Mouse (Mus musculus): ENCODE data around the gene Gm43518. TPM values are rescaled to one million over a fixed set of nuclear protein-coding genes. Genes with fewer than 3 reads are reported as not detected.

The Gm43518 gene
- polyA plus RNA-seq, 1 experiment: not detected

DNA sequence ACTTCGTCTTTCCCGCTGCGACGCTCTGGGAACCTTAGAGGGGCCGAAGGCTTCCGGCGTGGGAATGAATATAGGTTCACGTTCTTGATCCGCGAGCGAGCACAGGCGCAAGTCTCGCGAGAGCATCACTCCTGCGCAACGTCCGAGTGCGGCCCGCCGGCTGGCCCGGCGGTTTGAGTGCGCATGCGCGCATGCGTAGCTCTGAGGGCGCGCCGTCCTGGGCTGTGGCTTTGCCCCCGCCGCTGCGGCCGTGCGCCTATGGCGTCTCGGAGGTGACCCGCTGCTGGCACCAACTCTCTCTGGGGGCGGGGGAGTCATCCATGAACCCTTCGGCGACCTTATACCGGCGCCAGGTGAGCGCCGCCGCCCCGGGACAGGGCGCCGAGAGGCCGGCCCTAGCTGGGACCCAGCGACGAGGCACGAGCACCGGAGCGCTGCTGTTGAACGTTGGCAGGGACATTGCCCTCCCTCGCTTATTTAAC lies 3.3 kb downstream of the Gm43518 start, which contains the start of gene Ccdc62:
Gene Ccdc62 (plus strand): TSS at position 172 of the 482 bp plus-strand sequence.
- peaks cover 31% of the 10 kb centered on the region for H3K36me3 ChIP-seq (ENCODE audit: control insufficient read depth)
- peak within 1 kb of the TSS; percentile 77 for H3K4me3 ChIP-seq (replicated peaks)
- H3K9me3 ChIP-seq (ENCODE audit: control insufficient read depth, low read length): no peaks in the 10 kb centered on the region
- H3K27me3 ChIP-seq (ENCODE audit: control insufficient read depth): no peaks in the 10 kb centered on the region
- TF ChIP-seq TAL1 (IDR thresholded peaks at IDR 0.05; ENCODE audit: low read length): no peak
- no peak for TF ChIP-seq GATA1 (IDR thresholded peaks at IDR 0.05; ENCODE audit: low read length)
- H3K4me1 ChIP-seq (ENCODE audit: control insufficient read depth): peaks cover 36% of the 10 kb centered on the region

DNA sequence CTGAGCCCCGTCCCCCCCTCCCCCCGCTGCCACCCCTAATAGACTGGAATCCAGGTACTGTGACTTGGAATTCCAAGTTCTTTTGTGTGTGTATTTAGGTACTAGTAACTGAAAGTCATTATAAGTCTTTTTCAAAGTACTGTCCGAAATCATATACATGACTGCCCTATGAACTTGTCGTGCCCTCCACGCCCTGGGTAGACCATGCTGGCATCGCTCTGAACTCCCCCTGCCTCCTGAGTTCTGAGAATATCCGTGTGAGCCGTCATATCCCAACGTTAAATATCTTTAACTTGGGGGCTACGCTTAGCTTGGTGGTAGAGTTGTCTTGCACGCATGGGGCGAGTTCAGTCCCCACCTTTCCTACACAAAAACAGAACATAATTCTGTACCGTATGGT lies 3.9 kb downstream of the Gm43518 start:
- Histone ChIP-seq H3K4me1 (ENCODE audit: control insufficient read depth) (peaks cover 38% of the 10 kb centered on the region), H3K4me3 (replicated peaks) (peak overlapping the region; percentile 77), H3K9me3 (ENCODE audit: control insufficient read depth, low read length) (no peaks in the 10 kb centered on the region), H3K27me3 (ENCODE audit: control insufficient read depth) (no peaks in the 10 kb centered on the region), H3K36me3 (ENCODE audit: control insufficient read depth) (peaks cover 26% of the 10 kb centered on the region)
- TF ChIP-seq TAL1 (IDR thresholded peaks at IDR 0.05; ENCODE audit: low read length) (no peak), GATA1 (IDR thresholded peaks at IDR 0.05; ENCODE audit: low read length) (no peak)

DNA sequence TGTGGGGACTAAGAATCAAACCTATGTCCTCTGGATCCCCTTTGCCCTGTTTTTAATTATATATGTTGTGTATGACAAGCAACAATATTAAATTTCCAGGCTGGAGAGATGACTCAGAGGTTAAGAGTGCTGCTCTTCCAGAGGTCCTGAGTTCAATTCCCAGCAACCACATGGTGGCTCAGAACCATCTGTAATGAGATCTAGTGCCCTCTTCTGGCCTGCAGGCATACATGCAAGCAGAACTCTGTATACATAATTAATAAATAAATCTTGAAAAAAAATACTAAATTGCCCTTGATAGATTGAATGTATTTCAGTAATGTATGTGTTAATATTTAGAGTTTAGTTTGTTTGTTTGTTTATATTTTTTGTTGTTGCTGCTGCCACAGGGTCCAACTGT lies 5.7 kb downstream of the Gm43518 start:
- peaks cover 10% of the 10 kb centered on the region for H3K36me3 ChIP-seq (ENCODE audit: control insufficient read depth)
- no peak for TF ChIP-seq GATA1 (IDR thresholded peaks at IDR 0.05; ENCODE audit: low read length)
- TF ChIP-seq TAL1 (IDR thresholded peaks at IDR 0.05; ENCODE audit: low read length): no peak
- no peaks in the 10 kb centered on the region for H3K27me3 ChIP-seq (ENCODE audit: control insufficient read depth)
- no peak overlapping the region for H3K4me3 ChIP-seq (replicated peaks)
- H3K9me3 ChIP-seq (ENCODE audit: control insufficient read depth, low read length): no peaks in the 10 kb centered on the region
- H3K4me1 ChIP-seq (ENCODE audit: control insufficient read depth): peaks cover 38% of the 10 kb centered on the region

DNA sequence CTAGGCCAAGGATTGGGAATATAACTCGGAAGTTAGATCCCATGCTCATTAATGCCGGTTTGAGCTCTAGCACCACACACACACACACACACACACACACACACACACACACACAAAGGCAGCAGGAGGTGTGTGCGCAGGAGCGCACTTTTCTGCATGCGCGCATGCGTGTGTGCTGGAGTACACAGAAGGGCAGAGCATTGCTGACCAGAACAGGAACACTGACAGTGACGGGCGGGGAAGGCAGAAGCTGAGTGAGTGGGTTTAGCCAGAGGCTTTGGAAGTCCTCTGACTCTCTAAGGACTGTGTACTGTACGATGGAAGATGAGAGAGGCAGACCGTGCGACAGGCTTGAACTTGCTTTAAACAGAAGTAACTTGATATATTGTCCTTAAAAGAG lies 6.3 kb downstream of the Gm43518 start:
- Histone ChIP-seq H3K4me3 (replicated peaks) (peak overlapping the region; percentile 64), H3K36me3 (ENCODE audit: control insufficient read depth) (peaks cover 8% of the 10 kb centered on the region), H3K9me3 (ENCODE audit: control insufficient read depth, low read length) (no peaks in the 10 kb centered on the region), H3K27me3 (ENCODE audit: control insufficient read depth) (no peaks in the 10 kb centered on the region), H3K4me1 (ENCODE audit: control insufficient read depth) (peaks cover 38% of the 10 kb centered on the region)
- no peak for TF ChIP-seq TAL1 (IDR thresholded peaks at IDR 0.05; ENCODE audit: low read length)
- TF ChIP-seq GATA1 (IDR thresholded peaks at IDR 0.05; ENCODE audit: low read length): no peak

DNA sequence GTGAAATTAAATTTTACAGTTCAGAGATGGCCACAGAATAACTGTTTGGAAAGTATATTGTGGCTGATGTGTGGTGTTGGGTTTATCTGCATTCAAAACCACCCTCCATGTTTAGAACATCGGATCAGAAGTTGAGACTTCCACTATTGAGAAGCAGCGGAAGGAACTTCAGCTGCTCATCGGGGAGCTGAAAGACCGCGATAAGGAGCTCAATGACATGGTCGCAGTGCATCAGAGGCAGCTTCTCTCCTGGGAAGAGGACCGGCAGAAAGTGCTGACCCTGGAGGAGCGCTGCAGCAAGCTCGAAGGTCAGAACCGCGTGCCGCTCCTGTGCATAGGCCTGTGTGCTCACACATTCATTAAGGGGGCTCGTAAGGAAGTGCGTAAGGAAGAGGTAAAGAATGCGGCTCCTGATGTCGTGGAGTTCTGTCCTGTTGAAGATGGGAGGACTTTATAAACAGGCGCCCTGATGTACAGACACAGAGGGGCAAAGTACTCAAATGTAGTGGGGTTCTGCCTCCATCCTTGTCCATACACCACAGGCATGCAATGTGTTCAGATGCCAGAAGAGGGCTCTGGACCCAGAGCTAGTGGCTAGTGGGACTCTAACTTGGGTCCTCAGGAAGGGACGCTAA lies 6.9 kb downstream of the Gm43518 start:
- H3K4me1 ChIP-seq (ENCODE audit: control insufficient read depth): peaks cover 38% of the 10 kb centered on the region
- H3K9me3 ChIP-seq (ENCODE audit: control insufficient read depth, low read length): no peaks in the 10 kb centered on the region
- TF ChIP-seq GATA1 (IDR thresholded peaks at IDR 0.05; ENCODE audit: low read length): no peak
- TF ChIP-seq TAL1 (IDR thresholded peaks at IDR 0.05; ENCODE audit: low read length): no peak
- no peaks in the 10 kb centered on the region for H3K27me3 ChIP-seq (ENCODE audit: control insufficient read depth)
- peaks cover 5% of the 10 kb centered on the region; the same call in 1 of the 2 replicates for H3K36me3 ChIP-seq (ENCODE audit: control insufficient read depth)
- peak overlapping the region; percentile 64 for H3K4me3 ChIP-seq (replicated peaks)

DNA sequence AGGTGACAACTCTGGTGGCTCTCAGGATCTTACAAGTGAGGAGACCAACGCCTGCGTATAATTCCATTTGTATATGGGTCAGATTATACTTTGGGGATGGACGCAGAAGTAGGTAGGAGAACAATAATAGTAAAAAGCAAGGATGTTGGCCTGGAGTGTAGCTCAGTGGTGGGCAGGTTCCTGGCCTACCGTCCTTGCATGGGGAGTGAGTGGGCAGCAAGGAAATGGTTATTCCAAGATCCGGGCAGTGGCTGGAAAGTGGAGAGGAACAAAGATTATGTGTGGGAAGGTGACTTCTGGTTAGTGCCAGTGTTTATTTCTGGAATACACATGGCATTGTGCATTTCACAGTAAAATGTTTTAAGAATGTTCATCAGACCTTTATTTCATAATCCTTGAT lies 8.7 kb downstream of the Gm43518 start:
- Histone ChIP-seq H3K27me3 (ENCODE audit: control insufficient read depth) (no peaks in the 10 kb centered on the region), H3K4me1 (ENCODE audit: control insufficient read depth) (peaks cover 30% of the 10 kb centered on the region), H3K36me3 (ENCODE audit: control insufficient read depth) (peaks cover 3% of the 10 kb centered on the region; the same call in 1 of the 2 replicates), H3K9me3 (ENCODE audit: control insufficient read depth, low read length) (no peaks in the 10 kb centered on the region), H3K4me3 (replicated peaks) (no peak overlapping the region)
- TF ChIP-seq GATA1 (IDR thresholded peaks at IDR 0.05; ENCODE audit: low read length) (no peak), TAL1 (IDR thresholded peaks at IDR 0.05; ENCODE audit: low read length) (no peak)

DNA sequence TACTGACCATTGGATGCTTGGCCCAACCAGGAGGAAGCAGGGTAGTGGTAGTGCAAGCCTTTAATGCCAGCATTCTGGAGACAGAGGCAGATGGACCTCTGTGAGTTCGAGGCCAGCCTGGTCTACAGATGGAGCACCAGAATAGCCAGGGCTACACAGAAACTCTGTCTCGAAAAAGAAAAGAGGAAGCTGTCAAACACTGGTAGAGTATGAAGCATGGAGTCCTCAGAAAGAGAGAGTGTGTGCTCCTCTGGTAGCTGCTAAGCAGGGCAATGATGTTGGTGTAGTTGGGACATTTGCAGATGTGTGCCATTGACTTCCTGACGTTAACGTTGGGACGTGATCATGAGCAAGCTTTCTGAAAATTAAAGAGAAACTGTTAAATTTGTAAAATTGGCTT lies 11.3 kb downstream of the Gm43518 start:
- Histone ChIP-seq H3K9me3 (ENCODE audit: control insufficient read depth, low read length) (no peaks in the 10 kb centered on the region), H3K4me1 (ENCODE audit: control insufficient read depth) (peaks cover 16% of the 10 kb centered on the region), H3K27me3 (ENCODE audit: control insufficient read depth) (no peaks in the 10 kb centered on the region), H3K4me3 (replicated peaks) (no peak overlapping the region), H3K36me3 (ENCODE audit: control insufficient read depth) (peaks cover 3% of the 10 kb centered on the region; the same call in 1 of the 2 replicates)
- TF ChIP-seq TAL1 (IDR thresholded peaks at IDR 0.05; ENCODE audit: low read length): no peak
- TF ChIP-seq GATA1 (IDR thresholded peaks at IDR 0.05; ENCODE audit: low read length): no peak

DNA sequence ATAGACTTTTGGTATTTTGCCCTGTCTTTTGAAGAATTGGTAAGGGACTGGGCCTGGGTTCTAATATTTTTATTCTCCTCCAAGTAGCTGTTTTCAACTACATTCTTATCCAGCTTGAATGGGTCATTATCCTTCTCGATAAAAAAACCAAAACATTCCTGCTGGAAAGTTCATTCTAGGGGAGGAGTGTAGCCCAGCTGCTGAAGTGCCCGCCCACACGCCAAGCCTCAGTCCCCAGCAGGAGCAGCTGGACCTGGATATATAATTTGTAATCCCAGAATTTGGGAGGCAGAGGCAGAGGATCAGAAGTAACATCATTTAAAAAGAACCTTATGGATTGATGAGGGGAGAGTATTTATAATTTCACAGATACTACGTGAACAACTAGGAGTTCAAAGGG lies 19.3 kb downstream of the Gm43518 start:
- no peak for TF ChIP-seq TAL1 (IDR thresholded peaks at IDR 0.05; ENCODE audit: low read length)
- TF ChIP-seq GATA1 (IDR thresholded peaks at IDR 0.05; ENCODE audit: low read length): no peak
- Histone ChIP-seq H3K4me1 (ENCODE audit: control insufficient read depth) (no peaks in the 10 kb centered on the region), H3K27me3 (ENCODE audit: control insufficient read depth) (no peaks in the 10 kb centered on the region), H3K9me3 (ENCODE audit: control insufficient read depth, low read length) (no peaks in the 10 kb centered on the region), H3K36me3 (ENCODE audit: control insufficient read depth) (no peaks in the 10 kb centered on the region), H3K4me3 (replicated peaks) (no peak overlapping the region)

DNA sequence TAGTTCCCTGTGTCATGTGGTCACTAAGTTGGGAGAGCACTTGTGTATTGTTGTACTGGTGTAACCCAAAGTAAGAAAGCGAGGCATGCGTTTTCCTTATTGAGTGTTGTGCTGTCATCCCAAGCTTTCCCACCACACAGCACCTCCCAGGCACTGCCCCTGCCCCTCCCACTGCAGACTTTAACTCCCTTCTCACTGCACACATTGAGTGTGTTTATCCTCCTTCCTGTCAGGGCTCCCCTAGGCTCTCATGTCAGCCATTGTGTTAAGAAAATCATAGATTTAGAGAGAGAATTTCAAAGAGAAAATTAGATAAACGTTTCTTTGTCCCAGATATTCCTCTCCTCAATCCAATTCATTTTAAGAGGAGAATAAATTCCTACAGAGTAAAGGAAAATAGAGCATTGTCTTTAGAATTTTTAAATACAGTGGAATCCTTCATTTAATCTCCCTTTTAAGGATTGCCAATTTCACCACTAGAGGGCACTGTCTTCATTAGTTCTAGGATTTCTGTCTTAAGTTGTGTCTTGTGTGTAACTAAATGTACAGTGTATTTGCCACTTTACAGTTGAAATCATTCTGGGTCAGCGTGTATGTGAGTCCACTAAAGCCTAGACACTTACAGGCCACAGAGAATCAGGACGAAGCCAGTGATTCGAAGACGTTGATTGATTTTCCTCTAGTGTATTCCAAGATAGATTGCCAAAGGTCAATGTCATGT lies 20.0 kb downstream of the Gm43518 start:
- H3K27me3 ChIP-seq (ENCODE audit: control insufficient read depth): no peaks in the 10 kb centered on the region
- no peaks in the 10 kb centered on the region for H3K9me3 ChIP-seq (ENCODE audit: control insufficient read depth, low read length)
- TF ChIP-seq GATA1 (IDR thresholded peaks at IDR 0.05; ENCODE audit: low read length) (no peak), TAL1 (IDR thresholded peaks at IDR 0.05; ENCODE audit: low read length) (no peak)
- H3K36me3 ChIP-seq (ENCODE audit: control insufficient read depth): no peaks in the 10 kb centered on the region
- no peaks in the 10 kb centered on the region for H3K4me1 ChIP-seq (ENCODE audit: control insufficient read depth)
- no peak overlapping the region for H3K4me3 ChIP-seq (replicated peaks)
